14 mouse cellular contexts compared by ENCODE assay signal in the genomic region with DNA sequence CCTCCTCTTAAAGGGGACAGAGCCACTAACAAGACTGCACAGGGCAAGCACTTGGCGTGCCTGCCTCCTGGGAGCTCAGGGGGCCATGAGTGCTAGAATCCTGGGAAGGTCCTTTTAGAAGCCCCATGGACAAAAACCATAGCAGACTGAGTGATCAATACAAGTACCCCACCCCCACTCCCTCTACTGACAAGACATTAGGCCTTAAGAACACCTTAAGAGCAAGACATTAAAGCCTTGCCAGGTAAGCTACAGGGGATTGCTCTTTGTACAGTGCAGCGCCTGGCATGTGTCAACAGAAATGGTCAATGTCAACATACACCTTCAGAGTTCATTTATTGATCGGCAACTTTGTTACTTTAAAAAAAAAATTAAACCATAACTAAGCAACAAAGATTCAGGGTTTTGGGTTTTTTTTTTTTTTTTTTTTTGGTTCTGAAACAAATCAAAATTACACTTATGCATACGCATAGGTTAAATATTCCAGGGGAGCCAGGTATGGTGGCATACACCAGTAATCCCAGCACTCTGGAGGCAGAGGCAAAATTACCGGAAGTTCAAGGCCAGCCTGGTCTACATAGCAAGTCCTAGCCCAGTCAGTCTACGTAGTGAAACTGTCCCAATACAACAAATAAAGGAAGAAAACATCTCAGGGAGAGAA. TPM values are rescaled to one million over a fixed set of nuclear protein-coding genes. Genes with fewer than 3 reads are reported as not detected.
DNase-seq lines count a peak whose midpoint lies in the region; ATAC-seq and TF ChIP-seq lines count a peak whose summit lies in the region.
"Had no signal": no experiment of that assay in that cellular context is flagged by ENCODE, and none has a peak within 500 bp of the region (broad histone marks: within the 10 kb centered on the region; RNA-seq: fewer than 3 reads in every experiment).

No protein-coding gene starts in this region.

- H3K27ac ChIP-seq in forebrain, embryonic 15.5 days (replicated peaks): no peak overlapping the region; the same call in 1 of the 2 replicates
- H3K27ac ChIP-seq in forebrain, embryonic 14.5 days (ENCODE audit: low read depth, low read length): no peak overlapping the region
- H3K27ac ChIP-seq in kidney, postnatal 0 days: no peak overlapping the region
- H3K27ac ChIP-seq in kidney, adult 2 months (ENCODE audit: insufficient read depth, low read depth, low read length): no peak overlapping the region
- peak overlapping the region; percentile 90 for H3K27ac ChIP-seq in liver, postnatal 0 days (ENCODE audit: low read depth)
- H3K27ac ChIP-seq: neural tube, embryonic 15.5 days had no signal

- no peak overlapping the region for H3K9ac ChIP-seq in forebrain, embryonic 15.5 days (replicated peaks)
- no peak overlapping the region for H3K9ac ChIP-seq in forebrain, embryonic 14.5 days (ENCODE audit: low read length)
- H3K9ac ChIP-seq in kidney, postnatal 0 days (ENCODE audit: low read depth, low read length): no peak overlapping the region
- peak overlapping the region; percentile 26; the same call in 1 of the 2 replicates for H3K9ac ChIP-seq in liver, postnatal 0 days (replicated peaks)

- TF ChIP-seq EP300 in liver, postnatal 0 days (IDR thresholded peaks at IDR 0.05; ENCODE audit: low read depth): 0 out of 2 replicates have a peak, but pooled peaks have one; percentile 11

- 85% methylated on average over 6 of the region's 6 CpGs for WGBS in forebrain, embryonic 15.5 days
- WGBS in forebrain, embryonic 14.5 days: 85% methylated on average over 6 of the region's 6 CpGs
- 87% methylated on average over 6 of the region's 6 CpGs for WGBS in kidney, postnatal 0 days
- WGBS in kidney, adult 2 months: 74% methylated on average over 6 of the region's 6 CpGs
- WGBS in liver, postnatal 0 days (ENCODE audit: insufficient replicate concordance): 58% methylated on average over 6 of the region's 6 CpGs

- no peak for ATAC-seq in forebrain, embryonic 15.5 days (replicated peaks)
- ATAC-seq in forebrain, embryonic 14.5 days: no peak
- ATAC-seq in kidney, postnatal 0 days (replicated peaks; ENCODE audit: low FRiP score, low read depth): no peak
- no peak for ATAC-seq in liver, postnatal 0 days
- ATAC-seq: midbrain, embryonic 16.5 days had no signal

- DNase-seq in forebrain, embryonic 14.5 days (ENCODE audit: low spot score): no peak
- DNase-seq in kidney, postnatal 0 days (ENCODE audit: low spot score): no peak
- DNase-seq in kidney, adult 2 months: no peak
- no peak for DNase-seq in liver, postnatal 0 days
- no peak for DNase-seq in embryo, embryonic 10 days (ENCODE audit: low spot score)
- DNase-seq: B cell, adult 2 months; layer of hippocampus, postnatal 36 days; retina, postnatal 1 day; thymus, postnatal 4 days had no signal

- H3K27me3 ChIP-seq in forebrain, embryonic 15.5 days: no peaks in the 10 kb centered on the region
- no peaks in the 10 kb centered on the region for H3K27me3 ChIP-seq in forebrain, embryonic 14.5 days (replicated peaks; ENCODE audit: control insufficient read depth, insufficient read depth, low read length)
- no peaks in the 10 kb centered on the region for H3K27me3 ChIP-seq in kidney, postnatal 0 days (ENCODE audit: insufficient read depth, low read length)
- H3K27me3 ChIP-seq in kidney, adult 2 months (replicated peaks; ENCODE audit: control insufficient read depth, insufficient read depth, low read length): no peaks in the 10 kb centered on the region
- H3K27me3 ChIP-seq in E14TG2a.4 (ENCODE audit: insufficient read depth, low read length): 0 out of 2 replicates have a peak, but pooled peaks cover 4% of the 10 kb centered on the region
- no peaks in the 10 kb centered on the region for H3K27me3 ChIP-seq in liver, postnatal 0 days (ENCODE audit: insufficient read depth, low read length)
- H3K27me3 ChIP-seq: neural tube, embryonic 15.5 days had no signal

- TF ChIP-seq POLR2A in kidney, adult 2 months (IDR thresholded peaks at IDR 0.05; ENCODE audit: low read depth, low read length): no peak

- 0 out of 2 replicates have a peak overlapping the region, but pooled peaks have one; percentile 0 for H3K4me3 ChIP-seq in forebrain, embryonic 15.5 days
- no peak overlapping the region for H3K4me3 ChIP-seq in forebrain, embryonic 14.5 days (ENCODE audit: low read depth, low read length)
- H3K4me3 ChIP-seq in kidney, postnatal 0 days (replicated peaks; ENCODE audit: low read depth, low read length): no peak overlapping the region
- H3K4me3 ChIP-seq in kidney, adult 2 months (ENCODE audit: insufficient read depth, low read depth, low read length): no peak overlapping the region
- peak overlapping the region; percentile 1; the same call in 1 of the 2 replicates for H3K4me3 ChIP-seq in E14TG2a.4 (replicated peaks; ENCODE audit: low read length)
- H3K4me3 ChIP-seq in liver, postnatal 0 days (ENCODE audit: low read depth, low read length): peak overlapping the region; percentile 89
- H3K4me3 ChIP-seq: neural tube, embryonic 15.5 days had no signal

- H3K4me1 ChIP-seq in forebrain, embryonic 15.5 days: peaks cover 36% of the 10 kb centered on the region
- H3K4me1 ChIP-seq in forebrain, embryonic 14.5 days (ENCODE audit: control insufficient read depth, insufficient read depth, low read length): peaks cover 22% of the 10 kb centered on the region
- H3K4me1 ChIP-seq in kidney, postnatal 0 days (replicated peaks; ENCODE audit: insufficient read depth, low read length): peaks cover 18% of the 10 kb centered on the region
- H3K4me1 ChIP-seq in kidney, adult 2 months (ENCODE audit: control insufficient read depth, insufficient read depth, low read length): peaks cover 18% of the 10 kb centered on the region
- H3K4me1 ChIP-seq in E14TG2a.4 (replicated peaks; ENCODE audit: low read depth, low read length): peaks cover 87% of the 10 kb centered on the region
- peaks cover 24% of the 10 kb centered on the region for H3K4me1 ChIP-seq in liver, postnatal 0 days (ENCODE audit: insufficient read depth)

- H3K36me3 ChIP-seq in forebrain, embryonic 15.5 days: peaks cover 42% of the 10 kb centered on the region
- H3K36me3 ChIP-seq in forebrain, embryonic 14.5 days (ENCODE audit: control insufficient read depth, insufficient read depth, low read length): peaks cover 51% of the 10 kb centered on the region
- peaks cover 41% of the 10 kb centered on the region for H3K36me3 ChIP-seq in kidney, postnatal 0 days (ENCODE audit: insufficient read depth, low read length)
- peaks cover 14% of the 10 kb centered on the region for H3K36me3 ChIP-seq in kidney, adult 2 months (ENCODE audit: control insufficient read depth, insufficient read depth, low read length)
- peaks cover 70% of the 10 kb centered on the region for H3K36me3 ChIP-seq in E14TG2a.4 (ENCODE audit: insufficient read depth, low read length)
- peaks cover 61% of the 10 kb centered on the region for H3K36me3 ChIP-seq in liver, postnatal 0 days (replicated peaks; ENCODE audit: insufficient read depth, low read length)

- H3K4me2 ChIP-seq in forebrain, embryonic 15.5 days (replicated peaks): no peak overlapping the region; the same call in 1 of the 2 replicates
- H3K4me2 ChIP-seq in forebrain, embryonic 14.5 days (ENCODE audit: low read length): no peak overlapping the region
- H3K4me2 ChIP-seq in kidney, postnatal 0 days (ENCODE audit: low read length): peak overlapping the region; percentile 6; the same call in 1 of the 2 replicates
- peak overlapping the region; percentile 91 for H3K4me2 ChIP-seq in liver, postnatal 0 days (ENCODE audit: low read depth, low read length)

- H3K9me3 ChIP-seq in forebrain, embryonic 15.5 days: no peaks in the 10 kb centered on the region
- H3K9me3 ChIP-seq in forebrain, embryonic 14.5 days (replicated peaks; ENCODE audit: control insufficient read depth, low read length): no peaks in the 10 kb centered on the region
- no peaks in the 10 kb centered on the region for H3K9me3 ChIP-seq in kidney, postnatal 0 days (replicated peaks; ENCODE audit: low read length)
- H3K9me3 ChIP-seq in E14TG2a.4 (ENCODE audit: low read length): no peaks in the 10 kb centered on the region
- H3K9me3 ChIP-seq in liver, postnatal 0 days (ENCODE audit: low read length): no peaks in the 10 kb centered on the region
- H3K9me3 ChIP-seq: hindbrain, embryonic 10.5 days; neural tube, embryonic 15.5 days had no signal

- no peak for TF ChIP-seq CTCF in kidney, postnatal 0 days (IDR thresholded peaks at IDR 0.05; ENCODE audit: low read depth)
- TF ChIP-seq CTCF in kidney, adult 2 months (conservative IDR thresholded peaks at IDR 0.05; ENCODE audit: insufficient read depth, insufficient read length, low read depth, low read length): no peak
- TF ChIP-seq CTCF in E14TG2a.4 (conservative IDR thresholded peaks at IDR 0.05; ENCODE audit: low read length): no peak
- no peak for TF ChIP-seq CTCF in liver, postnatal 0 days (IDR thresholded peaks at IDR 0.05; ENCODE audit: low read depth)

RNA-seq across cellular contexts. Expression of gene Sik1, which starts 3.7 kb away (rescaled TPM):
- polyA plus RNA-seq in forebrain, embryonic 15.5 days (2015; fragmentation: Nextera tagmentation; extraction: Ambion mirVana): 17.3 and 24.5 TPM in 2 replicates
- polyA plus RNA-seq in forebrain, embryonic 14.5 days (2014; fragmentation: Nextera tagmentation; extraction: Ambion mirVana): 12.2 and 14.7 TPM in 2 replicates
- polyA plus RNA-seq in kidney, postnatal 0 days (2015; fragmentation: Nextera tagmentation; extraction: Ambion mirVana): 15.4 and 17.2 TPM in 2 replicates
- polyA plus RNA-seq in kidney, adult 2 months (2012; rRNA removed): 35.5 and 57.6 TPM in 2 replicates
- polyA plus RNA-seq in liver, postnatal 0 days (2015; fragmentation: Nextera tagmentation; extraction: Ambion mirVana): 7.8 and 8.1 TPM in 2 replicates

Comparison
In these comparisons a context has a peak if more than half of its experiments do, and no peak if none do; other contexts are left out.
1. H3K4me3 ChIP-seq: peak in forebrain, embryonic 15.5 days (single experiment), E14TG2a.4 (single experiment) and liver, postnatal 0 days (single experiment); none in forebrain, embryonic 14.5 days (single experiment), kidney, postnatal 0 days (single experiment) and kidney, adult 2 months (single experiment).
2. H3K4me2 ChIP-seq: peak in kidney, postnatal 0 days (single experiment) and liver, postnatal 0 days (single experiment); none in forebrain, embryonic 15.5 days (single experiment) and forebrain, embryonic 14.5 days (single experiment).